Mouse (Mus musculus): ENCODE measurements around the gene Rsl1.

- TF ChIP-seq CTCF (IDR thresholded peaks at IDR 0.05 in 2 of 3, conservative IDR thresholded peaks at IDR 0.05 in 1 of 3; ENCODE audit: control insufficient read depth in 1 of 3, insufficient read depth in 1 of 3, low read depth in 2 of 3, low read length in 3 of 3, poor library complexity in 1 of 3, severe bottlenecking in 1 of 3) (no peak), MEF2A (IDR thresholded peaks at IDR 0.05; ENCODE audit: extremely low read depth, insufficient replicate concordance, low read depth, low read length, poor library complexity, severe bottlenecking) (no peak), POLR2A (IDR thresholded peaks at IDR 0.05; ENCODE audit: control insufficient read depth in 1 of 2, insufficient read depth in 1 of 2, low read depth in 1 of 2, low read length in 2 of 2, poor library complexity in 1 of 2) (no peak), EP300 (IDR thresholded peaks at IDR 0.05; ENCODE audit: low read depth in 1 of 2, low read length in 2 of 2) (no peak), MXI1 (IDR thresholded peaks at IDR 0.05; ENCODE audit: low read depth, low read length) (no peak)
Measured at GRCm38 (mm10) chr13:67173723-67174055, 707 bp downstream of the Rsl1 start.

Data from MEL (cell line).